Mouse (Mus musculus): ENCODE results near the gene Saal1. TPM values are rescaled to one million over a fixed set of nuclear protein-coding genes. Genes with fewer than 3 reads are reported as not detected.
A peak's percentile ranks its signal among the peaks of the same experiment; 100 is the strongest.

Gene Saal1
- polyA plus RNA-seq, 2 experiments = 6.6 to 17.6 TPM

- 51% methylated on average over 12 of the region's 12 CpGs for WGBS (ENCODE audit: insufficient replicate concordance)
- TF ChIP-seq EP300 (IDR thresholded peaks at IDR 0.05; ENCODE audit: low read depth) = no peak
- no peak for TF ChIP-seq CTCF (IDR thresholded peaks at IDR 0.05; ENCODE audit: low read depth)
- no peak for ATAC-seq (ENCODE audit: insufficient read depth)
- no peak overlapping the region for H3K27ac ChIP-seq
- no peaks in the 10 kb centered on the region for H3K27me3 ChIP-seq (ENCODE audit: control insufficient read depth, insufficient read depth, low read length)
- H3K9me3 ChIP-seq (ENCODE audit: control insufficient read depth, low read length) = no peaks in the 10 kb centered on the region
- no peaks in the 10 kb centered on the region for H3K36me3 ChIP-seq (replicated peaks; ENCODE audit: control insufficient read depth, insufficient read depth, low read depth)
- DNase-seq (ENCODE audit: low read depth in 3 of 3, low spot score in 3 of 3) = no peak
- no peak overlapping the region for H3K9ac ChIP-seq (replicated peaks)
- no peak overlapping the region for H3K4me3 ChIP-seq (ENCODE audit: insufficient read depth in 1 of 2, low read depth in 2 of 2, low read length in 2 of 2)
- H3K4me1 ChIP-seq (replicated peaks; ENCODE audit: control insufficient read depth in 2 of 2, insufficient read depth in 2 of 2, low read length in 1 of 2) = peaks cover 0 to 7% of the 10 kb centered on the region in 2 experiments; a peak in 2 of 4 replicates
- H3K4me2 ChIP-seq (ENCODE audit: low read depth) = no peak overlapping the region
Observed at GRCm38 (mm10) chr7:46738561-46739460, 28.3 kb upstream of the Saal1 start.

DNA sequence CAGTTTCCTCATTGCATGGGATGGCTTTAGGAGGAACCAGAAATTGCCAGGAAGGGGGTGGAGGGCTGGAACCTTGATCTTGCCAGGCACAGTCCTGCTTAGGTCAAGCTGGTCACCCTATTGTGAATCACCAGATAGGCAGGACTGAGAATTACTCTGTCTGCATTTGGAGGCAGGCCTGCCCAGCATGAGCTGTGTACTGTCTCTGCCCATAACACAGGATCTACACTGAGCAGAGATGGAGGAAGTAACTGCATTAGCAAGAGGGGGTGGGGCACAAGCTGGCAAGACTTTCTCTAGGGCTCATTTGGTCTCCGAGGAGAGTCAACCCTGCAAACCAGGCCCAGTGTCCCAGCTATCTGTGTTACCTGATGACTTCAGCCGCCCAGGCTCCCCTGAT, 24.5 kb upstream of the Saal1 start:
- Histone ChIP-seq H3K27me3 (ENCODE audit: control insufficient read depth, insufficient read depth, low read length) (no peaks in the 10 kb centered on the region), H3K4me2 (ENCODE audit: low read depth) (no peak overlapping the region), H3K4me3 (ENCODE audit: insufficient read depth in 1 of 2, low read depth in 2 of 2, low read length in 2 of 2) (no peak overlapping the region), H3K9me3 (ENCODE audit: control insufficient read depth, low read length) (no peaks in the 10 kb centered on the region), H3K36me3 (replicated peaks; ENCODE audit: control insufficient read depth, insufficient read depth, low read depth) (no peaks in the 10 kb centered on the region), H3K9ac (replicated peaks) (no peak overlapping the region), H3K27ac (no peak overlapping the region), H3K4me1 (replicated peaks; ENCODE audit: control insufficient read depth in 2 of 2, insufficient read depth in 2 of 2, low read length in 1 of 2) (peaks cover 0 to 7% of the 10 kb centered on the region in 2 experiments; a peak in 2 of 4 replicates)
- ATAC-seq (ENCODE audit: insufficient read depth) (no peak), DNase-seq (ENCODE audit: low read depth in 3 of 3, low spot score in 3 of 3) (no peak)
- 42% methylated on average over 2 of the region's 2 CpGs for WGBS (ENCODE audit: insufficient replicate concordance)
- TF ChIP-seq EP300 (IDR thresholded peaks at IDR 0.05; ENCODE audit: low read depth) (no peak), CTCF (IDR thresholded peaks at IDR 0.05; ENCODE audit: low read depth) (no peak)

DNA sequence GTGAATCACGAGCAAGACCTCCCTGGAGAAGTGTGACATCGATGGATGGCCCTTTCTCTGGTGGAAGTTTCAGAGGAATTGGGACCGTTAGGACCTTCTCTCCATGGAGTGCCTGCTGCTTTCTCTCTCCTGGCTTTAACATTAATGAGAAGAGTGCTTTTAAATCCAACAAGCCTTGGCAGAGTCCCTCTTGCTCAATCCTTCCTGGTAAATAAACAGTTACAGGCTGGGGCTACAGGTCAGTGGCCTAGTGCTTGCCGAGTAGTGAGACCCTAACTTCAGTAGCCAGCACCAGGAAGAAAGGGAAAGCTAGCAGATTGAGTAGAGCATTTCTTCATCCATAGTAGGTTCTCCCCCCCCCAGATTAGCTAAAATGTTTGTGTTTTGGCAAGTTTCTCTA, 22.0 kb upstream of the Saal1 start, which contains the start of gene Saa4:
Saa4 (minus strand) TSS at position 146 of the 400 bp plus-strand sequence.
- no peak within 1 kb of the TSS for H3K27ac ChIP-seq
- no peaks in the 10 kb centered on the region for H3K36me3 ChIP-seq (replicated peaks; ENCODE audit: control insufficient read depth, insufficient read depth, low read depth)
- no peaks in the 10 kb centered on the region for H3K27me3 ChIP-seq (ENCODE audit: control insufficient read depth, insufficient read depth, low read length)
- peak within 1 kb of the TSS; percentile 25 for H3K4me2 ChIP-seq (ENCODE audit: low read depth)
- H3K9ac ChIP-seq (replicated peaks) = no peak within 1 kb of the TSS
- DNase-seq (ENCODE audit: low read depth in 3 of 3, low spot score in 3 of 3) = no peak
- peak within 1 kb of the TSS; percentile 23 to 32; a peak in 3 of 4 replicates for H3K4me3 ChIP-seq (ENCODE audit: insufficient read depth in 1 of 2, low read depth in 2 of 2, low read length in 2 of 2)
- WGBS (ENCODE audit: insufficient replicate concordance) = 61% methylated on average over 4 of the region's 4 CpGs
- TF ChIP-seq CTCF (IDR thresholded peaks at IDR 0.05; ENCODE audit: low read depth) = no peak
- no peak for TF ChIP-seq EP300 (IDR thresholded peaks at IDR 0.05; ENCODE audit: low read depth)
- H3K9me3 ChIP-seq (ENCODE audit: control insufficient read depth, low read length) = no peaks in the 10 kb centered on the region
- ATAC-seq (ENCODE audit: insufficient read depth) = no peak
- no peaks in the 10 kb centered on the region for H3K4me1 ChIP-seq (replicated peaks; ENCODE audit: control insufficient read depth in 2 of 2, insufficient read depth in 2 of 2, low read length in 1 of 2)

GRCm38 (mm10) chr7:46727584-46727983, 17.1 kb upstream of the Saal1 start:
- no peak overlapping the region for H3K4me2 ChIP-seq (ENCODE audit: low read depth)
- no peaks in the 10 kb centered on the region for H3K9me3 ChIP-seq (ENCODE audit: control insufficient read depth, low read length)
- no peak overlapping the region for H3K9ac ChIP-seq (replicated peaks)
- no peak for ATAC-seq (ENCODE audit: insufficient read depth)
- TF ChIP-seq EP300 (IDR thresholded peaks at IDR 0.05; ENCODE audit: low read depth) (no peak), CTCF (IDR thresholded peaks at IDR 0.05; ENCODE audit: low read depth) (no peak)
- H3K36me3 ChIP-seq (replicated peaks; ENCODE audit: control insufficient read depth, insufficient read depth, low read depth) = no peaks in the 10 kb centered on the region
- 70% methylated on average over 1 of the region's 1 CpGs for whole genome bisulfite sequencing (ENCODE audit: insufficient replicate concordance)
- no peak overlapping the region for H3K4me3 ChIP-seq (ENCODE audit: insufficient read depth in 1 of 2, low read depth in 2 of 2, low read length in 2 of 2)
- peaks cover 0 to 3% of the 10 kb centered on the region in 2 experiments; a peak in 1 of 4 replicates for H3K4me1 ChIP-seq (replicated peaks; ENCODE audit: control insufficient read depth in 2 of 2, insufficient read depth in 2 of 2, low read length in 1 of 2)
- no peaks in the 10 kb centered on the region for H3K27me3 ChIP-seq (ENCODE audit: control insufficient read depth, insufficient read depth, low read length)
- DNase-seq (ENCODE audit: low read depth in 3 of 3, low spot score in 3 of 3) = no peak
- no peak overlapping the region for H3K27ac ChIP-seq

GRCm38 (mm10) chr7:46724396-46724795, 13.9 kb upstream of the Saal1 start:
- Histone ChIP-seq H3K4me1 (replicated peaks; ENCODE audit: control insufficient read depth in 2 of 2, insufficient read depth in 2 of 2, low read length in 1 of 2) (peaks cover 0 to 8% of the 10 kb centered on the region in 2 experiments; a peak in 2 of 4 replicates), H3K9me3 (ENCODE audit: control insufficient read depth, low read length) (no peaks in the 10 kb centered on the region), H3K9ac (replicated peaks) (no peak overlapping the region), H3K27me3 (ENCODE audit: control insufficient read depth, insufficient read depth, low read length) (no peaks in the 10 kb centered on the region), H3K27ac (no peak overlapping the region), H3K36me3 (replicated peaks; ENCODE audit: control insufficient read depth, insufficient read depth, low read depth) (no peaks in the 10 kb centered on the region), H3K4me2 (ENCODE audit: low read depth) (no peak overlapping the region), H3K4me3 (ENCODE audit: insufficient read depth in 1 of 2, low read depth in 2 of 2, low read length in 2 of 2) (no peak overlapping the region)
- no peak for ATAC-seq (ENCODE audit: insufficient read depth)
- 55% methylated on average over 5 of the region's 5 CpGs for WGBS (ENCODE audit: insufficient replicate concordance)
- DNase-seq (ENCODE audit: low read depth in 3 of 3, low spot score in 3 of 3) = no peak
- no peak for TF ChIP-seq CTCF (IDR thresholded peaks at IDR 0.05; ENCODE audit: low read depth)
- no peak for TF ChIP-seq EP300 (IDR thresholded peaks at IDR 0.05; ENCODE audit: low read depth)
